In the genomic region with DNA sequence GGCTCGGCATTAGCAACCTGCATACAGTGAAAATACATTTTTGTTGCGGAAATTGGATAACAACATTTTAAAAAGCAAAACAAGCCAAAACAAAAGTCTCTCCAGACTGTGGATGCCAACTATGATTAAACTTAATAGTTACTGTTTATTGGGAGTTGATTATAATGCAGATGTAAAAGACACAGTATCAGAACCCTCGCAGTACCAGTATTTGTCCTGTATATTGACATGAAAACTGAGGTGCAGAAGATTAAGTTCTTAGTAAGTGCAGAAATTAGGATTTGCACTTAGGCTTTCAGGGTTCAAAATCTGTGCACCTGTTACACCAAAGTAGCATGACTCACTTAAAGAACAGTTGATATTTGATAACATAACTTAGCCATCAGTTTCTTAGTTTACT, we compare ENCODE assay signal across 8 mouse cellular contexts. TPM values are rescaled to one million over a fixed set of nuclear protein-coding genes. Genes with fewer than 3 reads are reported as not detected.
DNase-seq lines count a peak whose midpoint lies in the region; ATAC-seq and TF ChIP-seq lines count a peak whose summit lies in the region.

No protein-coding gene starts in this region.

- DNase-seq in gastrocnemius, adult 2 months = no peak
- no peak for DNase-seq in gastrocnemius, postnatal 25 days
- DNase-seq in neural tube, embryonic 11.5 days (ENCODE audit: low spot score) = no peak
- DNase-seq in neural tube, embryonic 10.5 days (ENCODE audit: extremely low spot score, low spot score) = no peak
- no peak for DNase-seq in liver, embryonic 13.5 days
- DNase-seq in retina, embryonic 14.5 days (ENCODE audit: low spot score) = no peak
- DNase-seq in frontal cortex, postnatal 25 days (ENCODE audit: low spot score in 2 of 2) = no peak
- DNase-seq in layer of hippocampus, adult 9-10 months (ENCODE audit: low spot score) = no peak

- H3K4me3 ChIP-seq in gastrocnemius, adult 2 months = peak overlapping the region; percentile 98
- H3K4me3 ChIP-seq in neural tube, embryonic 11.5 days (ENCODE audit: low read depth, low read length) = peak overlapping the region; percentile 84
- H3K4me3 ChIP-seq in liver, embryonic 13.5 days (replicated peaks) = peak overlapping the region; percentile 82

- 0 out of 2 replicates have a peak, but pooled peaks cover 5% of the 10 kb centered on the region for H3K4me1 ChIP-seq in neural tube, embryonic 11.5 days (ENCODE audit: control insufficient read depth, insufficient read depth, low read length)
- H3K4me1 ChIP-seq in liver, embryonic 13.5 days (replicated peaks) = peaks cover 40% of the 10 kb centered on the region

- H3K36me3 ChIP-seq in neural tube, embryonic 11.5 days (ENCODE audit: control insufficient read depth, insufficient read depth, low read length) = no peaks in the 10 kb centered on the region
- no peaks in the 10 kb centered on the region for H3K36me3 ChIP-seq in liver, embryonic 13.5 days

- no peak for ATAC-seq in neural tube, embryonic 11.5 days (ENCODE audit: insufficient read depth, low FRiP score, low TSS enrichment)
- ATAC-seq in liver, embryonic 13.5 days (ENCODE audit: low read depth) = no peak

- H3K27me3 ChIP-seq in neural tube, embryonic 11.5 days (ENCODE audit: control insufficient read depth, insufficient read depth, low read length) = no peaks in the 10 kb centered on the region
- peaks cover 36% of the 10 kb centered on the region for H3K27me3 ChIP-seq in liver, embryonic 13.5 days

- peak overlapping the region; percentile 98 for H3K27ac ChIP-seq in gastrocnemius, adult 2 months
- no peak overlapping the region for H3K27ac ChIP-seq in neural tube, embryonic 11.5 days (ENCODE audit: low read depth, low read length)
- no peak overlapping the region for H3K27ac ChIP-seq in liver, embryonic 13.5 days

- peak overlapping the region; percentile 62 for H3K4me2 ChIP-seq in neural tube, embryonic 11.5 days (ENCODE audit: low read depth)
- peak overlapping the region; percentile 100 for H3K4me2 ChIP-seq in liver, embryonic 13.5 days

- intact Hi-C loops in gastrocnemius, adult 2 months (cut with DNase I) = loop anchor here (5.0 kb wide), 2 partner anchors 43 to 62 kb away; no protein-coding TSS in a partner anchor

- TF ChIP-seq CTCF in gastrocnemius, adult 2 months (IDR thresholded peaks at IDR 0.05) = no peak

- H3K9ac ChIP-seq in neural tube, embryonic 11.5 days (ENCODE audit: low read length) = peak overlapping the region; percentile 97; the same call in 1 of the 2 replicates
- peak overlapping the region; percentile 86; the same call in 1 of the 2 replicates for H3K9ac ChIP-seq in liver, embryonic 13.5 days

- 45% methylated on average over 3 of the region's 3 CpGs for WGBS in neural tube, embryonic 11.5 days
- WGBS in liver, embryonic 13.5 days (ENCODE audit: insufficient replicate concordance) = 48% methylated on average over 3 of the region's 3 CpGs

- no peaks in the 10 kb centered on the region for H3K9me3 ChIP-seq in neural tube, embryonic 11.5 days (ENCODE audit: control insufficient read depth, low read length)
- no peaks in the 10 kb centered on the region for H3K9me3 ChIP-seq in liver, embryonic 13.5 days (replicated peaks)

RNA-seq across cellular contexts. Expression of a gene that starts 1.3 kb away (rescaled TPM):
- total RNA-seq in gastrocnemius, adult 2 months (2021) = 10 to 100 TPM; 19.2 to 32.2 TPM
- total RNA-seq in gastrocnemius, postnatal 25 days (2021) = 10 to 100 TPM; 16.7 to 18.5 TPM
- 111 TPM in 2 replicates for polyA plus RNA-seq in neural tube, embryonic 11.5 days (2014; fragmentation: Nextera tagmentation; extraction: Ambion mirVana)
- polyA plus RNA-seq in liver, embryonic 13.5 days (2015; fragmentation: Nextera tagmentation; extraction: Ambion mirVana) = 4.6 and 6.5 TPM in 2 replicates
